ENCODE assay signal across 12 mouse cellular contexts in the genomic region with DNA sequence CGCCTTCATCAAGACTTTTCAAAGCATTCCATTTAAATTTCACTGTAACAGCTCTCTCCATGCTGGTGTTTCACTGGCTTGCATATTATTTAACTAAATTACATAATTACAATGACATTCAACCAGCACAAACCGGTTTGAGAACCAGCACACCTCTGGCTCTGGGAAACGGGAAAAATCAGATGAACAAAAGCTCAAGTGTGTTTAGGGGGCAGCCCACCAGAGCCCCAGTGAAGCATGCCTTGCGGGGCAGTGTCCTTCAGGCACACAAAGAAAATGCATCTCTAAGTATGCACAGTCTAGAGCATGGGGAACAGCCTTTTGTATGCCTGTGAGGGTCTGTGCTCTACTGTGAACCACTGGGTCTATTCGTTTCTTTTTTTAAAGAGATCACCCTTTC.
DNase-seq lines count a peak whose midpoint lies in the region; ATAC-seq lines count a peak whose summit lies in the region.
"Had no signal": no experiment of that assay in that cellular context is flagged by ENCODE, and none has a peak within 500 bp of the region (broad histone marks: within the 10 kb centered on the region; RNA-seq: fewer than 3 reads in every experiment).

No protein-coding gene starts in this region.

- peak; percentile 28 for DNase-seq in retina, postnatal 1 day
- DNase-seq in retina, embryonic 14.5 days (ENCODE audit: low spot score) = no peak
- no peak for DNase-seq in midbrain, embryonic 10.5 days (ENCODE audit: low spot score)
- no peak for DNase-seq in heart, adult 11 months
- DNase-seq in adrenal gland, adult (ENCODE audit: inconsistent age in 2 of 2, low spot score in 1 of 2) = no peak
- no peak for DNase-seq in right cerebral cortex, postnatal 36 days (ENCODE audit: low spot score in 2 of 2)
- DNase-seq in natural killer cell, adult 2 months (ENCODE audit: low spot score in 2 of 2) = no peak
- DNase-seq: adrenal gland, postnatal 14 days; heart, postnatal 4 days had no signal

- H3K9ac ChIP-seq in forebrain, embryonic 15.5 days (replicated peaks) = no peak overlapping the region
- H3K9ac ChIP-seq: liver, embryonic 15.5 days had no signal

- 23% methylated on average over 5 of the region's 5 CpGs for WGBS in forebrain, embryonic 15.5 days
- 63% methylated on average over 5 of the region's 5 CpGs for WGBS in midbrain, embryonic 10.5 days

- no peak overlapping the region for H3K4me2 ChIP-seq in forebrain, embryonic 15.5 days (replicated peaks)
- H3K4me2 ChIP-seq: liver, embryonic 15.5 days had no signal

- H3K9me3 ChIP-seq in forebrain, embryonic 15.5 days = no peaks in the 10 kb centered on the region
- H3K9me3 ChIP-seq in midbrain, embryonic 10.5 days (replicated peaks) = no peaks in the 10 kb centered on the region
- H3K9me3 ChIP-seq: liver, embryonic 15.5 days had no signal

- no peak overlapping the region for H3K4me3 ChIP-seq in forebrain, embryonic 15.5 days
- no peak overlapping the region for H3K4me3 ChIP-seq in midbrain, embryonic 10.5 days
- H3K4me3 ChIP-seq: liver, embryonic 15.5 days had no signal

- no peaks in the 10 kb centered on the region for H3K27me3 ChIP-seq in forebrain, embryonic 15.5 days
- H3K27me3 ChIP-seq in midbrain, embryonic 10.5 days (ENCODE audit: low read depth, poor library complexity, severe bottlenecking) = no peaks in the 10 kb centered on the region
- H3K27me3 ChIP-seq: liver, embryonic 15.5 days had no signal

- peaks cover 36% of the 10 kb centered on the region for H3K4me1 ChIP-seq in forebrain, embryonic 15.5 days
- peaks cover 24% of the 10 kb centered on the region for H3K4me1 ChIP-seq in midbrain, embryonic 10.5 days
- H3K4me1 ChIP-seq: liver, embryonic 15.5 days had no signal

- ATAC-seq in forebrain, embryonic 15.5 days (replicated peaks) = peak; percentile 76

- no peaks in the 10 kb centered on the region for H3K36me3 ChIP-seq in forebrain, embryonic 15.5 days
- peaks cover 11% of the 10 kb centered on the region for H3K36me3 ChIP-seq in midbrain, embryonic 10.5 days
- H3K36me3 ChIP-seq: liver, embryonic 15.5 days had no signal

- peak overlapping the region; percentile 31 for H3K27ac ChIP-seq in forebrain, embryonic 15.5 days (replicated peaks)
- peak overlapping the region; percentile 70 for H3K27ac ChIP-seq in midbrain, embryonic 10.5 days (replicated peaks)
- H3K27ac ChIP-seq: kidney, postnatal 0 days; liver, embryonic 15.5 days had no signal
